14 mouse cellular contexts compared by ENCODE assay signal in the genomic region with DNA sequence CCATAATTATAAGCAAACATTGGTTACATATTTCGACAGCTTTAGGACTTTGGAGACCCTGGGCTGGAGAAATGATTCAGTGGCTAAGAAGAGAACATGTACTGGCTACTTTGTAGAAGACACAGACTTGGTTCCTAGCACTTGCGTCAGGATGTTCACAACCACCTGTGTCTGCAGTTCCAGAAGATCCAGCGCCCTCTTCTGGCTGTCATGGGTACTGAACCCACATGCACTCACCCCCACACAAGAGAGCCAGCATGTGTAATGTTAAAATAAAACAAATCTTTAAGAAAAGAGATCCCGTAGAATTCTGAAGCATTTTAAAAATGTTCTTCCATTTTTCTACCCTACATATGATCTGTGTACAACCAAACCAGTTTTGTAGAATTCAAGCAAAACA.
A peak's percentile ranks its signal among the peaks of the same experiment; 100 is the strongest.
DNase-seq lines count a peak whose midpoint lies in the region; ATAC-seq and TF ChIP-seq lines count a peak whose summit lies in the region.
"Had no signal": no experiment of that assay in that cellular context is flagged by ENCODE, and none has a peak within 500 bp of the region (broad histone marks: within the 10 kb centered on the region; RNA-seq: fewer than 3 reads in every experiment).

No protein-coding gene starts in this region.

- H3K36me3 ChIP-seq in liver, embryonic 14.5 days (replicated peaks; ENCODE audit: control insufficient read depth, insufficient read depth, low read depth) = no peaks in the 10 kb centered on the region
- H3K36me3 ChIP-seq in liver, embryonic 11.5 days (ENCODE audit: control insufficient read depth, insufficient read depth, low read length) = no peaks in the 10 kb centered on the region
- no peaks in the 10 kb centered on the region for H3K36me3 ChIP-seq in G1E (replicated peaks)
- no peaks in the 10 kb centered on the region for H3K36me3 ChIP-seq in testis, adult 2 months (ENCODE audit: control insufficient read depth, insufficient read depth, low read length)
- H3K36me3 ChIP-seq: embryonic facial prominence, embryonic 12.5 days; heart, embryonic 10.5 days; limb, embryonic 12.5 days; stomach, embryonic 15.5 days had no signal

- H3K4me1 ChIP-seq in liver, embryonic 14.5 days (replicated peaks; ENCODE audit: control insufficient read depth in 2 of 2, insufficient read depth in 2 of 2, low read length in 1 of 2) = no peaks in the 10 kb centered on the region
- H3K4me1 ChIP-seq in liver, embryonic 11.5 days (replicated peaks; ENCODE audit: control insufficient read depth, insufficient read depth, low read length) = no peaks in the 10 kb centered on the region
- H3K4me1 ChIP-seq in G1E (ENCODE audit: insufficient read depth, low read depth, low read length) = no peaks in the 10 kb centered on the region
- no peaks in the 10 kb centered on the region for H3K4me1 ChIP-seq in testis, adult 2 months (ENCODE audit: control insufficient read depth, insufficient read depth, low read length)
- H3K4me1 ChIP-seq: heart, embryonic 10.5 days; stomach, embryonic 15.5 days had no signal

- TF ChIP-seq CTCF in gastrocnemius, adult 2 months (IDR thresholded peaks at IDR 0.05) = peak; percentile 37
- TF ChIP-seq CTCF in liver, embryonic 14.5 days (IDR thresholded peaks at IDR 0.05; ENCODE audit: low read depth) = 0 out of 2 replicates have a peak, but pooled peaks have one; percentile 24
- 0 out of 2 replicates have a peak, but pooled peaks have one; percentile 11 for TF ChIP-seq CTCF in G1E (IDR thresholded peaks at IDR 0.05; ENCODE audit: low read depth, low read length)
- TF ChIP-seq CTCF in testis, adult 2 months (IDR thresholded peaks at IDR 0.05; ENCODE audit: control insufficient read depth, insufficient read depth, insufficient replicate concordance, low read depth, low read length) = peak; percentile 74; the same call in 1 of the 2 replicates

- no peaks in the 10 kb centered on the region for H3K27me3 ChIP-seq in liver, embryonic 14.5 days (ENCODE audit: control insufficient read depth, insufficient read depth, low read length)
- H3K27me3 ChIP-seq in liver, embryonic 11.5 days (replicated peaks; ENCODE audit: control insufficient read depth, insufficient read depth, low read length) = no peaks in the 10 kb centered on the region
- no peaks in the 10 kb centered on the region for H3K27me3 ChIP-seq in G1E (ENCODE audit: insufficient read depth, low read length)
- H3K27me3 ChIP-seq in testis, adult 2 months (ENCODE audit: control insufficient read depth, insufficient read depth, low read length) = no peaks in the 10 kb centered on the region
- H3K27me3 ChIP-seq: embryonic facial prominence, embryonic 12.5 days; limb, embryonic 12.5 days; stomach, embryonic 15.5 days had no signal

- no peak overlapping the region for H3K9ac ChIP-seq in liver, embryonic 14.5 days (replicated peaks)
- H3K9ac ChIP-seq in liver, embryonic 11.5 days (ENCODE audit: low read depth, low read length) = no peak overlapping the region
- H3K9ac ChIP-seq: embryonic facial prominence, embryonic 12.5 days; limb, embryonic 12.5 days; stomach, embryonic 15.5 days had no signal

- ATAC-seq in liver, embryonic 14.5 days (ENCODE audit: insufficient read depth) = no peak
- ATAC-seq in liver, embryonic 11.5 days (replicated peaks; ENCODE audit: low FRiP score) = no peak
- ATAC-seq in G1E (ENCODE audit: extremely low read depth, insufficient number of reproducible peaks, low FRiP score, poor library complexity, severe bottlenecking) = no peak
- ATAC-seq: inflammation-experienced regulatory T-cells, adult 6 months; lung, postnatal 0 days had no signal

- no peak overlapping the region for H3K27ac ChIP-seq in gastrocnemius, adult 2 months
- no peak overlapping the region for H3K27ac ChIP-seq in liver, embryonic 14.5 days
- no peak overlapping the region for H3K27ac ChIP-seq in liver, embryonic 11.5 days (ENCODE audit: low read depth, low read length)
- H3K27ac ChIP-seq in testis, adult 2 months (ENCODE audit: control insufficient read depth, insufficient read depth, low read depth, low read length) = no peak overlapping the region
- H3K27ac ChIP-seq: embryonic facial prominence, embryonic 12.5 days; heart, embryonic 10.5 days; limb, embryonic 12.5 days; stomach, embryonic 15.5 days had no signal

- H3K4me3 ChIP-seq in gastrocnemius, adult 2 months = no peak overlapping the region
- H3K4me3 ChIP-seq in liver, embryonic 14.5 days (ENCODE audit: insufficient read depth in 1 of 2, low read depth in 2 of 2, low read length in 2 of 2) = no peak overlapping the region
- no peak overlapping the region for H3K4me3 ChIP-seq in liver, embryonic 11.5 days (ENCODE audit: low read depth, low read length)
- H3K4me3 ChIP-seq in G1E (ENCODE audit: low read depth, low read length) = no peak overlapping the region
- no peak overlapping the region for H3K4me3 ChIP-seq in testis, adult 2 months (ENCODE audit: control insufficient read depth, low read depth, low read length)
- H3K4me3 ChIP-seq: embryonic facial prominence, embryonic 12.5 days; heart, embryonic 10.5 days; limb, embryonic 12.5 days; stomach, embryonic 15.5 days had no signal

- TF ChIP-seq EP300 in liver, embryonic 14.5 days (IDR thresholded peaks at IDR 0.05; ENCODE audit: low read depth) = no peak

- no peak for TF ChIP-seq POLR2A in testis, adult 2 months (IDR thresholded peaks at IDR 0.05; ENCODE audit: control insufficient read depth, low read depth, low read length)

- no peak overlapping the region for H3K4me2 ChIP-seq in liver, embryonic 14.5 days (ENCODE audit: low read depth)
- no peak overlapping the region for H3K4me2 ChIP-seq in liver, embryonic 11.5 days
- H3K4me2 ChIP-seq: embryonic facial prominence, embryonic 12.5 days; limb, embryonic 12.5 days; stomach, embryonic 15.5 days had no signal

- 44% methylated on average over 4 of the region's 4 CpGs for WGBS in liver, embryonic 14.5 days (ENCODE audit: insufficient replicate concordance)
- 66% methylated on average over 4 of the region's 4 CpGs for WGBS in liver, embryonic 11.5 days

- H3K9me3 ChIP-seq in liver, embryonic 14.5 days (ENCODE audit: control insufficient read depth, low read length) = no peaks in the 10 kb centered on the region
- no peaks in the 10 kb centered on the region for H3K9me3 ChIP-seq in liver, embryonic 11.5 days (ENCODE audit: control insufficient read depth, low read length)
- peaks cover 82% of the 10 kb centered on the region for H3K9me3 ChIP-seq in G1E (replicated peaks)
- H3K9me3 ChIP-seq: embryonic facial prominence, embryonic 12.5 days; heart, embryonic 10.5 days; limb, embryonic 12.5 days; stomach, embryonic 15.5 days had no signal

- DNase-seq in gastrocnemius, adult 2 months = no peak
- no peak for DNase-seq in gastrocnemius, postnatal 36 days
- no peak for DNase-seq in liver, embryonic 14.5 days (ENCODE audit: low read depth in 3 of 3, low spot score in 3 of 3)
- no peak for DNase-seq in liver, embryonic 11.5 days (ENCODE audit: low spot score)
- DNase-seq in G1E (ENCODE audit: low spot score) = no peak
- no peak for DNase-seq in natural killer cell, adult 2 months (ENCODE audit: low spot score in 2 of 2)
- DNase-seq: kidney, postnatal 25 days had no signal

- intact Hi-C loops in gastrocnemius, adult 2 months (cut with DNase I) = no loop called here
- intact Hi-C loops in gastrocnemius, postnatal 36 days (cut with DNase I) = no loop called here

Comparison
In these comparisons a context has a peak if more than half of its experiments do, and no peak if none do; other contexts are left out.
1. CTCF ChIP-seq: peak in every context shown above with its lines; median percentile 74 in testis, adult 2 months; 37 in gastrocnemius, adult 2 months; 24 in liver, embryonic 14.5 days; 11 in G1E.